Mouse (Mus musculus) E14TG2a.4 (cell line): Measurements from ENCODE around the gene Ppm1b.
"Not testable (repeated sequence)": the region's sequence is repeated elsewhere in the genome, so short reads cannot be mapped to it uniquely, and the experiment has no call there.

ENCODE experiments used
- H3K27me3 ChIP-seq: 2 replicates; pipeline ENCODE4 v1.6.1; 2014; ENCODE audit warnings: low read length, control low read depth; ENCODE audit not compliant: insufficient read depth
- H3K36me3 ChIP-seq: 2 replicates; pipeline ENCODE4 v1.6.1; 2014; ENCODE audit warnings: low read length, control low read depth; ENCODE audit not compliant: insufficient read depth
- H3K4me1 ChIP-seq: replicated peaks from 2 replicates; pipeline ENCODE4 v1.6.1; 2014; ENCODE audit warnings: low read depth, low read length, control low read depth
- H3K4me3 ChIP-seq: replicated peaks from 2 replicates; pipeline ENCODE4 v1.5.1; 2014; ENCODE audit warnings: mild to moderate bottlenecking, low read length
- H3K9me3 ChIP-seq: 2 replicates; pipeline ENCODE4 v1.6.1; 2014; ENCODE audit warnings: low read length, control low read depth
- CTCF ChIP-seq: conservative IDR thresholded peaks from 2 replicates; pipeline ENCODE4 v1.5.1; 2014; ENCODE audit warnings: low read length
- NANOG ChIP-seq: IDR thresholded peaks from 2 replicates; pipeline ENCODE4 v1.6.1; 2014; ENCODE audit warnings: borderline replicate concordance, low read length, mixed read lengths
- POU5F1 ChIP-seq: IDR thresholded peaks from 2 replicates; pipeline ENCODE4 v1.6.1; 2014; ENCODE audit warnings: low read length, borderline replicate concordance

Gene Ppm1b

GRCm38 (mm10) chr17:84956441-84956840, at the start of gene Ppm1b:
Gene Ppm1b, plus strand, starts transcription at chr17:84956741.
- Histone ChIP-seq H3K9me3 (peaks cover 11% of the 10 kb centered on the region), H3K4me1 (peaks cover 34% of the 10 kb centered on the region), H3K36me3 (peaks cover 20% of the 10 kb centered on the region), H3K27me3 (no peaks in the 10 kb centered on the region), H3K4me3 (peak within 1 kb of the TSS; percentile 81)
- TF ChIP-seq CTCF (no peak), POU5F1 (no peak), NANOG (no peak)

- no peaks in the 10 kb centered on the region for H3K27me3 ChIP-seq
- no peaks in the 10 kb centered on the region for H3K9me3 ChIP-seq
- no peak for TF ChIP-seq POU5F1
- no peak overlapping the region for H3K4me3 ChIP-seq
- H3K36me3 ChIP-seq: no peaks in the 10 kb centered on the region
- peaks cover 6% of the 10 kb centered on the region for H3K4me1 ChIP-seq
These were observed 34.7 kb upstream of the Ppm1b start for GRCm38 (mm10) chr17:84921666-84922376.

GRCm38 (mm10) chr17:84924779-84925178, 31.8 kb upstream of the Ppm1b start:
- Histone ChIP-seq H3K36me3 (no peaks in the 10 kb centered on the region), H3K27me3 (no peaks in the 10 kb centered on the region), H3K4me3 (no peak overlapping the region), H3K4me1 (peaks cover 6% of the 10 kb centered on the region), H3K9me3 (no peaks in the 10 kb centered on the region)
- no peak for TF ChIP-seq CTCF
- TF ChIP-seq POU5F1: no peak
- TF ChIP-seq NANOG: no peak

GRCm38 (mm10) chr17:84926233-84926632, 30.3 kb upstream of the Ppm1b start:
- Histone ChIP-seq H3K9me3 (peaks cover 3% of the 10 kb centered on the region; the same call in 1 of the 2 replicates), H3K4me1 (peaks cover 6% of the 10 kb centered on the region), H3K27me3 (no peaks in the 10 kb centered on the region), H3K4me3 (no peak overlapping the region), H3K36me3 (no peaks in the 10 kb centered on the region)
- TF ChIP-seq CTCF (no peak), NANOG (no peak), POU5F1 (no peak)

- no peak overlapping the region for H3K4me3 ChIP-seq
- H3K36me3 ChIP-seq: no peaks in the 10 kb centered on the region
- no peak for TF ChIP-seq CTCF
- TF ChIP-seq POU5F1: no peak
- TF ChIP-seq NANOG: no peak
- no peaks in the 10 kb centered on the region for H3K4me1 ChIP-seq
- H3K27me3 ChIP-seq: no peaks in the 10 kb centered on the region
- H3K9me3 ChIP-seq: peaks cover 9% of the 10 kb centered on the region
These were observed 29.0 kb upstream of the Ppm1b start for GRCm38 (mm10) chr17:84927580-84927979.

GRCm38 (mm10) chr17:84932943-84933342, 23.6 kb upstream of the Ppm1b start:
- H3K4me1 ChIP-seq: no peaks in the 10 kb centered on the region

GRCm38 (mm10) chr17:84933968-84934367, 22.6 kb upstream of the Ppm1b start:
- Histone ChIP-seq H3K9me3 (peaks cover 13% of the 10 kb centered on the region), H3K27me3 (no peaks in the 10 kb centered on the region), H3K4me3 (no peak overlapping the region), H3K4me1 (no peaks in the 10 kb centered on the region), H3K36me3 (no peaks in the 10 kb centered on the region)
- TF ChIP-seq POU5F1 (no peak), NANOG (no peak), CTCF (no peak)

More at GRCm38 (mm10) chr17:84932943-84933342, 23.6 kb upstream of the Ppm1b start:
- TF ChIP-seq NANOG (no peak), CTCF (no peak), POU5F1 (no peak)
- H3K4me3 ChIP-seq: no peak overlapping the region
- H3K27me3 ChIP-seq: no peaks in the 10 kb centered on the region
- H3K36me3 ChIP-seq: no peaks in the 10 kb centered on the region
- peaks cover 13% of the 10 kb centered on the region for H3K9me3 ChIP-seq

GRCm38 (mm10) chr17:84935620-84936019, 20.9 kb upstream of the Ppm1b start:
- not testable (repeated sequence) for H3K4me1 ChIP-seq, H3K27me3 ChIP-seq, H3K4me3 ChIP-seq, H3K36me3 ChIP-seq
- H3K9me3 ChIP-seq: peaks cover 13% of the 10 kb centered on the region

- Histone ChIP-seq H3K4me1 (peaks cover 3% of the 10 kb centered on the region), H3K9me3 (peaks cover 9% of the 10 kb centered on the region), H3K27me3 (peaks cover 3% of the 10 kb centered on the region; the same call in 1 of the 2 replicates), H3K36me3 (no peaks in the 10 kb centered on the region), H3K4me3 (no peak overlapping the region)
- TF ChIP-seq CTCF (no peak), NANOG (no peak), POU5F1 (no peak)
These were observed 20.2 kb upstream of the Ppm1b start for GRCm38 (mm10) chr17:84936301-84936700.
